ENCODE assay signal across 9 mouse cellular contexts in genomic region chr2:172043235-172043610, GRCm38 (mm10). TPM values are rescaled to one million over a fixed set of nuclear protein-coding genes. Genes with fewer than 3 reads are reported as not detected.
DNase-seq lines count a peak whose midpoint lies in the region; ATAC-seq and TF ChIP-seq lines count a peak whose summit lies in the region.
"Had no signal": no experiment of that assay in that cellular context is flagged by ENCODE, and none has a peak within 500 bp of the region (broad histone marks: within the 10 kb centered on the region; RNA-seq: fewer than 3 reads in every experiment).

Gene Cbln4 (minus strand): TSS chr2:172043466.

- H3K9me3 ChIP-seq in kidney, embryonic 15.5 days (replicated peaks) = no peaks in the 10 kb centered on the region
- no peaks in the 10 kb centered on the region for H3K9me3 ChIP-seq in embryonic facial prominence, embryonic 12.5 days

- no peak for TF ChIP-seq CTCF in olfactory bulb, adult 2 months (IDR thresholded peaks at IDR 0.05; ENCODE audit: insufficient read depth, low read depth, low read length)
- TF ChIP-seq CTCF in lung, adult 2 months (IDR thresholded peaks at IDR 0.05; ENCODE audit: insufficient read depth, low read length) = no peak

- H3K27me3 ChIP-seq in kidney, embryonic 15.5 days = peaks cover 65% of the 10 kb centered on the region
- H3K27me3 ChIP-seq in embryonic facial prominence, embryonic 12.5 days = peaks cover 49% of the 10 kb centered on the region

- WGBS in kidney, embryonic 15.5 days = 1% methylated on average over 23 of the region's 23 CpGs
- under 1% methylated on average over 23 of the region's 23 CpGs for WGBS in embryonic facial prominence, embryonic 12.5 days
- 1% methylated on average over 23 of the region's 23 CpGs for WGBS in olfactory bulb, adult 2 months
- 3% methylated on average over 23 of the region's 23 CpGs for WGBS in lung, adult 2 months

- no peak within 1 kb of the TSS for H3K27ac ChIP-seq in kidney, embryonic 15.5 days
- H3K27ac ChIP-seq in embryonic facial prominence, embryonic 12.5 days = no peak within 1 kb of the TSS
- H3K27ac ChIP-seq in olfactory bulb, adult 2 months (ENCODE audit: insufficient read depth, low read depth, low read length) = no peak within 1 kb of the TSS

- H3K4me2 ChIP-seq in kidney, embryonic 15.5 days = peak within 1 kb of the TSS; percentile 57
- peak within 1 kb of the TSS; percentile 48 for H3K4me2 ChIP-seq in embryonic facial prominence, embryonic 12.5 days (replicated peaks)

- DNase-seq in kidney, postnatal 25 days = no peak
- peak in 1 of 2 experiments; percentile 9 for DNase-seq in left cerebral cortex, adult 8-10 months (ENCODE audit: low spot score in 2 of 2)
- no peak for DNase-seq in lung, adult 2 months
- no peak for DNase-seq in Muller cell, postnatal 12 days (ENCODE audit: inconsistent ontology term)
- DNase-seq: thymus, adult 2 months had no signal

- H3K4me3 ChIP-seq in kidney, embryonic 15.5 days (replicated peaks) = peak within 1 kb of the TSS; percentile 30
- peak within 1 kb of the TSS; percentile 30 for H3K4me3 ChIP-seq in embryonic facial prominence, embryonic 12.5 days
- H3K4me3 ChIP-seq in olfactory bulb, adult 2 months (ENCODE audit: insufficient read depth, low read depth, low read length) = peak within 1 kb of the TSS; percentile 34
- no peak within 1 kb of the TSS for H3K4me3 ChIP-seq in lung, adult 2 months (replicated peaks; ENCODE audit: extremely low read depth, low read depth, low read length)

- no peaks in the 10 kb centered on the region for H3K36me3 ChIP-seq in kidney, embryonic 15.5 days
- H3K36me3 ChIP-seq in embryonic facial prominence, embryonic 12.5 days = no peaks in the 10 kb centered on the region

- no peak for TF ChIP-seq POLR2A in olfactory bulb, adult 2 months (IDR thresholded peaks at IDR 0.05; ENCODE audit: insufficient read depth, low read depth, low read length)
- no peak for TF ChIP-seq POLR2A in lung, adult 2 months (IDR thresholded peaks at IDR 0.05; ENCODE audit: borderline replicate concordance, extremely low read depth, low read depth, low read length)

- peaks cover 20% of the 10 kb centered on the region for H3K4me1 ChIP-seq in kidney, embryonic 15.5 days
- H3K4me1 ChIP-seq in embryonic facial prominence, embryonic 12.5 days = peaks cover 13% of the 10 kb centered on the region
- peaks cover 18% of the 10 kb centered on the region; the same call in 1 of the 2 replicates for H3K4me1 ChIP-seq in olfactory bulb, adult 2 months (ENCODE audit: control insufficient read depth, insufficient read depth, low read length)
- no peaks in the 10 kb centered on the region for H3K4me1 ChIP-seq in lung, adult 2 months (ENCODE audit: control insufficient read depth, insufficient read depth, low read length)

- ATAC-seq in kidney, embryonic 15.5 days (replicated peaks; ENCODE audit: low FRiP score) = no peak
- ATAC-seq in embryonic facial prominence, embryonic 12.5 days (ENCODE audit: insufficient number of reproducible peaks, insufficient read depth, low FRiP score, low TSS enrichment) = no peak
- ATAC-seq in CD4-positive, CD25-positive, alpha-beta regulatory T cell, adult 4 months = no peak

- H3K9ac ChIP-seq in kidney, embryonic 15.5 days = no peak within 1 kb of the TSS
- no peak within 1 kb of the TSS for H3K9ac ChIP-seq in embryonic facial prominence, embryonic 12.5 days

RNA-seq across cellular contexts. Expression of gene Cbln4, which starts in this region (rescaled TPM):
- polyA plus RNA-seq in kidney, embryonic 15.5 days (2015; fragmentation: Nextera tagmentation; extraction: Ambion mirVana) = 4.2 and 4.6 TPM in 2 replicates
- 3.0 and 8.9 TPM in 2 replicates for polyA plus RNA-seq in embryonic facial prominence, embryonic 12.5 days (2016; fragmentation: Nextera tagmentation; extraction: Ambion mirVana)
- total RNA-seq in left cerebral cortex, adult 8-10 months (2022) = 10 to 100 TPM; 10.4 to 15.7 (median 14.0) TPM
- polyA plus RNA-seq in olfactory bulb, adult 2 months (2012; ENCODE audit: insufficient read depth, insufficient read length, low replicate concordance, missing spikeins) = not detected in 2 replicates
- not detected in 2 replicates for polyA plus RNA-seq in lung, adult 2 months (2012; rRNA removed)
- under 1 TPM in 1 of 2 experiments, not detected in 1; 0.11 TPM for polyA plus RNA-seq in CD4-positive, CD25-positive, alpha-beta regulatory T cell, adult 4 months (2017; shearing (Covaris generic))
- polyA plus RNA-seq: thymus, adult 2 months had no signal
